Mouse (Mus musculus) right cerebral cortex, postnatal 10 days (tissue): Measurements from ENCODE around the gene Nr4a1.

Experiments
- DNase-seq, 2 experiments: peaks; one replicate each; pipeline ENCODE4 v3.0.0; 2021; ENCODE audit warnings: low spot score in 2 of 2

The Nr4a1 gene

GRCm38 (mm10) chr15:101312006-101312405 lies 57.9 kb downstream of the Nr4a1 start:
- DNase-seq, result no peak

- no peak for DNase-seq
These were observed 61.3 kb downstream of the Nr4a1 start for GRCm38 (mm10) chr15:101315378-101315777.

GRCm38 (mm10) chr15:101315832-101316231 lies 61.8 kb downstream of the Nr4a1 start:
- peak; percentile 95 for DNase-seq

GRCm38 (mm10) chr15:101316279-101316912 lies 62.3 kb downstream of the Nr4a1 start:
- DNase-seq, result no peak

GRCm38 (mm10) chr15:101316913-101317813 lies 63.1 kb downstream of the Nr4a1 start:
- no peak for DNase-seq

GRCm38 (mm10) chr15:101317814-101318500 lies 63.9 kb downstream of the Nr4a1 start:
- DNase-seq, result no peak

- no peak for DNase-seq
These were observed 65.1 kb downstream of the Nr4a1 start for GRCm38 (mm10) chr15:101318889-101319765.

- no peak for DNase-seq
These were observed 66.0 kb downstream of the Nr4a1 start for GRCm38 (mm10) chr15:101320010-101320617.

- no peak for DNase-seq
These were observed 66.6 kb downstream of the Nr4a1 start for GRCm38 (mm10) chr15:101320618-101321041.

- no peak for DNase-seq
These were observed 67.1 kb downstream of the Nr4a1 start for GRCm38 (mm10) chr15:101321126-101321525.

GRCm38 (mm10) chr15:101322106-101322505 lies 68.0 kb downstream of the Nr4a1 start:
- no peak for DNase-seq

- DNase-seq, result no peak
These were observed 68.6 kb downstream of the Nr4a1 start for GRCm38 (mm10) chr15:101322640-101323039.

- no peak for DNase-seq
These were observed 69.4 kb downstream of the Nr4a1 start for GRCm38 (mm10) chr15:101323511-101323910.
